Mouse (Mus musculus): ENCODE data around the gene Thpo. TPM values are rescaled to one million over a fixed set of nuclear protein-coding genes. Genes with fewer than 3 reads are reported as not detected.

The Thpo gene
- polyA plus RNA-seq, 1 experiment: not detected

DNA sequence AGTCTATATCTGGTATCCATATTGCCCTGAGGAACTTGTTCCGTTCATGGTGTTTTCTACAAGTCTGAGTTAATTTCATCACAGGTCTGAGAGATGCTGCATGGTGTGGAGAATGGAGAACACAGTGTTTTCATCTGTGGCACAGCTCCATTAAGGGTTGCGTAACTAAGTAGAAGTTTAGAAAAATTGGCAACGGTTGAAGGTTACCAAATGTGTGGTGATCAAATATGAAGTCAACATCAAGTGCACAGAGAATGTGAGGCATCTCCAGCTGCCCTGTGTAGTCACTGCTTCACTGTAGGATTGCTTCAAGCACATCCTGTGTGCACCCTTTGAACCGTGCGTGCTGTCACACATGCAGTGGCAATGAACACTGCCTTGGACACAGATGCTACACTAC, 21.7 kb upstream of the Thpo start:
- peaks cover 1% of the 10 kb centered on the region; the same call in 1 of the 2 replicates for H3K4me1 ChIP-seq (ENCODE audit: control insufficient read depth, insufficient read depth, low read length)
- no peak for TF ChIP-seq POLR2A (IDR thresholded peaks at IDR 0.05; ENCODE audit: borderline replicate concordance, control insufficient read depth, low read depth, low read length)
- TF ChIP-seq CTCF (IDR thresholded peaks at IDR 0.05; ENCODE audit: control insufficient read depth, insufficient read depth, low read length): no peak
- WGBS: 45% methylated on average over 5 of the region's 5 CpGs
- no peak overlapping the region for H3K4me3 ChIP-seq (replicated peaks; ENCODE audit: control insufficient read depth, low read depth, low read length)
- no peak overlapping the region for H3K27ac ChIP-seq (ENCODE audit: control insufficient read depth, insufficient read depth, low read depth, low read length, poor library complexity)

DNA sequence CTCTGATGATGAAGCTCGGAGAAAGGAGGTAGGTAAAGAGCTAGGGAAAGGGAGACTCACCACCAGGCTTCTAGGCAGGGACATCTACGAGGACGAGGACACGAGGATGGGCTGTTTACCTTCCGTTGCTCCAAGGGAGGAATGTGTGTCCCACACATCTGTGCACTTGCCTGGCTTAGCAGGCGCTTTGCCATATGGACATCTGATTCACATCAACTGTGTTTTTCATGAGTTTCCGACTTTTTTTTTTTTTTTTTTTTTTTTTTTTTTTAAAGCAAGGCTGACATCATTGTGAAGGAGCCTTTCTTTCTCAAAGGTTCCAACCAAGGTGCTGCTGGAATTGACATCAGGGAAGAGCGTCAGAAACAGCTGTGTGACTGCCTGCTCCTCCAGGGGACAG, 16.2 kb upstream of the Thpo start:
- WGBS: 65% methylated on average over 8 of the region's 8 CpGs
- Histone ChIP-seq H3K4me1 (ENCODE audit: control insufficient read depth, insufficient read depth, low read length) (no peaks in the 10 kb centered on the region), H3K27ac (ENCODE audit: control insufficient read depth, insufficient read depth, low read depth, low read length, poor library complexity) (no peak overlapping the region), H3K4me3 (replicated peaks; ENCODE audit: control insufficient read depth, low read depth, low read length) (no peak overlapping the region)
- TF ChIP-seq CTCF (IDR thresholded peaks at IDR 0.05; ENCODE audit: control insufficient read depth, insufficient read depth, low read length): no peak
- TF ChIP-seq POLR2A (IDR thresholded peaks at IDR 0.05; ENCODE audit: borderline replicate concordance, control insufficient read depth, low read depth, low read length): no peak

DNA sequence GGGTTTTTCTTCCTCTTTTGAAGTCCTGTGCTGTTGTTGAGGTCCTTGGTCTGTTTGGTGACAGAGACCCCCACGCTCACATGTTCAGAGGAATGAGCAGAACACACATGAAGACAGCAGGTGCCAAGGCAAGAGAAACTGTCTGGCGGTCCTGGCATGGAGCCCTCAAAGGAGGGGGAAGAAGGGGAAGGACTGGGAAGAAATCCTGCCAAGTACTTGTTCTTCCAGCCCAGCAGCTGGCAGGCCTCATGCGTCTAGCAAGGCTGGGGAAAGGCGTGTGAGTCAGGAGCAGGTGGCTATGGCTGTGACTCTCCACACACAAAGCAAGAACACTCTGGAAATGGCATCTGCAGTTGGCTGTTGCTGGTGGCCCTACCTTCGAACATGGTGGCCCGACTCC, 12.3 kb upstream of the Thpo start:
- 40% methylated on average over 6 of the region's 6 CpGs for WGBS
- H3K27ac ChIP-seq (ENCODE audit: control insufficient read depth, insufficient read depth, low read depth, low read length, poor library complexity): no peak overlapping the region
- H3K4me1 ChIP-seq (ENCODE audit: control insufficient read depth, insufficient read depth, low read length): no peaks in the 10 kb centered on the region
- no peak for TF ChIP-seq CTCF (IDR thresholded peaks at IDR 0.05; ENCODE audit: control insufficient read depth, insufficient read depth, low read length)
- no peak for TF ChIP-seq POLR2A (IDR thresholded peaks at IDR 0.05; ENCODE audit: borderline replicate concordance, control insufficient read depth, low read depth, low read length)
- no peak overlapping the region for H3K4me3 ChIP-seq (replicated peaks; ENCODE audit: control insufficient read depth, low read depth, low read length)

DNA sequence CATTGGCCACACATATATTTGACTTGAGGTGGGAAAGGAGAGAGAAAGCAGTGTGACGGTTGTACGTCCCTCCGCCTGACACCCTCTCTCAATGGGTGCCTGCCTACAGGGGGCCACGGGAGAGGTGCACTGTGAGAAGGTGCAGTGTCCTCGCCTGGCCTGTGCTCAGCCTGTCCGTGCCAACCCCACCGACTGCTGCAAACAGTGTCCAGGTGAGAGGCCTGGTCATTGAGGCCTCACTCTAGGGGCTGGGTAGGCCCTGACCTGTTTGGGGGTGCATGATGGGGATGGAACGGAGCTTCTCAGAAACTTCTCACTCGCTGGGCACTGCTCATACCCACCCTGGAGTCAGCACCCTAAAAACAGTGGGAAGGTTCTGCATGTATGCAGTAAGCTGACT, 5.5 kb upstream of the Thpo start:
- no peak overlapping the region for H3K4me3 ChIP-seq (replicated peaks; ENCODE audit: control insufficient read depth, low read depth, low read length)
- no peaks in the 10 kb centered on the region for H3K4me1 ChIP-seq (ENCODE audit: control insufficient read depth, insufficient read depth, low read length)
- TF ChIP-seq CTCF (IDR thresholded peaks at IDR 0.05; ENCODE audit: control insufficient read depth, insufficient read depth, low read length) (no peak), POLR2A (IDR thresholded peaks at IDR 0.05; ENCODE audit: borderline replicate concordance, control insufficient read depth, low read depth, low read length) (no peak)
- whole genome bisulfite sequencing: 79% methylated on average over 9 of the region's 9 CpGs
- H3K27ac ChIP-seq (ENCODE audit: control insufficient read depth, insufficient read depth, low read depth, low read length, poor library complexity): no peak overlapping the region

DNA sequence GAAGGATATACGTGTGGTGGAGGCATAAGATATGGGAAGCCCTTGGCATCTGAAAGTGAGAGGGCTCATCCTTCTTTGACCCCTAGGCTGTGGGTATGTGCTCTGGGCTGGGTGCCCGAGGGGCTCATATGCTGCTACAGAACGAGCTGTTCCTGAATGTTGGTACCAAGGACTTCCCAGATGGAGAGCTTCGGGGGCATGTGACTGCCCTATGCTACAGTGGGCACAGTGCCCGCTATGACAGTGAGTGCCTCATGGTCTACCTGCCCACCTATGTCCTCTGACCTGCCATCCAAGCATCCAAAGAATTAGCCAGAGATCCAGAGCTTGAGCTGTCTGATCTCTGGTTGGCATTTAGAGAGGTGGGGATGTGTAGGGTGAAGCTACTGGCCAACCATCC, 2.5 kb upstream of the Thpo start:
- H3K27ac ChIP-seq (ENCODE audit: control insufficient read depth, insufficient read depth, low read depth, low read length, poor library complexity): no peak overlapping the region
- no peak for TF ChIP-seq CTCF (IDR thresholded peaks at IDR 0.05; ENCODE audit: control insufficient read depth, insufficient read depth, low read length)
- H3K4me1 ChIP-seq (ENCODE audit: control insufficient read depth, insufficient read depth, low read length): peaks cover 2% of the 10 kb centered on the region; the same call in 1 of the 2 replicates
- 76% methylated on average over 5 of the region's 5 CpGs for WGBS
- H3K4me3 ChIP-seq (replicated peaks; ENCODE audit: control insufficient read depth, low read depth, low read length): no peak overlapping the region

DNA sequence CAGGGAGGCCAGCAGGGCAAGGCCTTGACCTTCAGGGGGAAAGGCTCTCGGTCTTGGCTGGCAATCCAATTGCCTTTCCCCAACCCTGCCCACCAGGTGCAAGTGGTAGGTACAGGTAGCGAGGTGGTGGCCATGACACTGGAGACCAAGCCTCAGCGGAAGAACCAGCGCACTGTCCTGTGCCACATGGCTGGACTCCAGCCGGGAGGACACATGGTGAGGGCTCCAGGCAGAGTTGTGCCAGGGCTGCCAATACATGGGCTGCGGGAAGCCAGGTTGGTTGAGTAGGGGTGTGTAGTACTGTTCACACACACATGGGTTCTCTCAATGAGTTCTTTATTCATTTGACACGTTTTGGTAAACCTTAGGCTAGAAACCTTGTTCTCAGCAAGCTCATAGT, 1.9 kb upstream of the Thpo start:
- Histone ChIP-seq H3K4me1 (ENCODE audit: control insufficient read depth, insufficient read depth, low read length) (peaks cover 2% of the 10 kb centered on the region; the same call in 1 of the 2 replicates), H3K4me3 (replicated peaks; ENCODE audit: control insufficient read depth, low read depth, low read length) (no peak overlapping the region), H3K27ac (ENCODE audit: control insufficient read depth, insufficient read depth, low read depth, low read length, poor library complexity) (no peak overlapping the region)
- WGBS: 78% methylated on average over 7 of the region's 7 CpGs
- TF ChIP-seq CTCF (IDR thresholded peaks at IDR 0.05; ENCODE audit: control insufficient read depth, insufficient read depth, low read length) (no peak), POLR2A (IDR thresholded peaks at IDR 0.05; ENCODE audit: borderline replicate concordance, control insufficient read depth, low read depth, low read length) (no peak)

DNA sequence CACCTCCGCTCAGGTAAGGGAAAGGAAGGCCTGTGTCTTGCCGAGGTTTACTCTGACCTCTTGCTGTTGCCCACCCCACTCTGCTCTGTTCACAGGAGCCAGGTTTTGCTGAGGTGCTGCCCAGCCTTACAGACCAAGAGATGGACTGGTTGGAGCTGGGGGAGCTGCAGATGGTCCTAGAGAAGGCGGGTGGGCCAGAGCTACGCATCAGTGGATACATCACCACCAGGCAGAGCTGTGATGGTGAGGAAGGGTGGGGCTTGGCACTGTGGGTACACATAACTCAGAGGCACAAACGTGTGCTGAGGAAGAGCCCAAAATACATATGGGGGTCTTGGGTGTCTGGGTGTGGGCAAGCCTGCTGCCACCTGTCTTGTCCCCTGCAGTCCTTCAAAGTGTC, 1.3 kb upstream of the Thpo start:
- 60% methylated on average over 5 of the region's 5 CpGs for WGBS
- TF ChIP-seq CTCF (IDR thresholded peaks at IDR 0.05; ENCODE audit: control insufficient read depth, insufficient read depth, low read length) (no peak), POLR2A (IDR thresholded peaks at IDR 0.05; ENCODE audit: borderline replicate concordance, control insufficient read depth, low read depth, low read length) (no peak)
- H3K4me3 ChIP-seq (replicated peaks; ENCODE audit: control insufficient read depth, low read depth, low read length): no peak overlapping the region
- H3K27ac ChIP-seq (ENCODE audit: control insufficient read depth, insufficient read depth, low read depth, low read length, poor library complexity): no peak overlapping the region
- H3K4me1 ChIP-seq (ENCODE audit: control insufficient read depth, insufficient read depth, low read length): peaks cover 2% of the 10 kb centered on the region; the same call in 1 of the 2 replicates

DNA sequence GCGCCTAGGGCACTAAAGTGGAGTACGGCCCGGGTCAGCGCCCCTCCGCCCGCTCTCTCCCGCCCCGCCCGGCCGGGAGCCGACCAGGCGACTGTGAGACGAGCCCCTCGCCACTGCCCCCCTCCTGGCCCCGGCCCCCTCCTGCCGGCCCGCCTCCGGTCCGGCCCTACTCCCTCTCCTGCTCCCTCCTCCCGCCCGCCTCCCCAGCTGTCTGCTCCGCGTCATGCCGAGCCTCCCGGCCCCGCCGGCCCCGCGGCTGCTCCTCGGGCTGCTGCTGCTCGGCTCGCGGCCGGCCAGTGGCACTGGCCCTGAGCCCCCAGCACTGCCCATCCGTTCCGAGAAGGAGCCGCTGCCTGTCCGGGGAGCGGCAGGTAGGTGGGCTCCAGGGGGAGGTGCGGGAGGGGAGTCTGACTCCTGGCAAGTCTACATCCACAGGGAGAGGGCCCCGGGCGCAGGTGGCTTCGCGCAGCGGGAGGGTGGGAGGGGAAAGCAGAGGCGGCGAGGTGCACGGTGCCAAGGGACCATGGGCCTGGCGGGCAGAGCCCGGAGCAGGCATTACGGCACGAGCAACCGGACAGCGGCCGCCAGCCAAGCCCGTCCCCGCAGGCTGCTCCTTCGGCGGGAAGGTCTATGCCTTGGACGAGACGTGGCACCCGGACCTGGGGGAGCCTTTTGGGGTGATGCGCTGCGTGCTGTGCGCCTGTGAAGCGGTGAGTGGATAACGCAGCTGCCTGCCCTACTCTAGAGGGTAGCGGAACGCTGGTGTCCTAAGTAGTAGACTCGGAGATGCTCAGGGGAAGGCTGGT, 1.2 kb downstream of the Thpo start, which contains the start of gene Chrd:
Chrd (plus strand) TSS at position 203 of the 806 bp plus-strand sequence.
- H3K4me1 ChIP-seq (ENCODE audit: control insufficient read depth, insufficient read depth, low read length): peaks cover 2% of the 10 kb centered on the region; the same call in 1 of the 2 replicates
- TF ChIP-seq POLR2A (IDR thresholded peaks at IDR 0.05; ENCODE audit: borderline replicate concordance, control insufficient read depth, low read depth, low read length) (no peak), CTCF (IDR thresholded peaks at IDR 0.05; ENCODE audit: control insufficient read depth, insufficient read depth, low read length) (no peak)
- 1% methylated on average over 68 of the region's 70 CpGs for whole genome bisulfite sequencing
- no peak within 1 kb of the TSS for H3K4me3 ChIP-seq (replicated peaks; ENCODE audit: control insufficient read depth, low read depth, low read length)
- H3K27ac ChIP-seq (ENCODE audit: control insufficient read depth, insufficient read depth, low read depth, low read length, poor library complexity): no peak within 1 kb of the TSS

All from bone marrow, adult 2 months (tissue).